Mouse (Mus musculus): ENCODE measurements at regions not wholly inside any gene's neighbourhood (a gene's known extent, or its start where the extent isn't known, plus 50 kb on each side); places are given as distances from the start of the nearest gene placed in this dataset. TPM values are rescaled to one million over a fixed set of nuclear protein-coding genes. Genes with fewer than 3 reads are reported as not detected.

Small RNA genes lying in the stretch of these regions (microRNA-seq; reads per million reads assigned to microRNA genes)
- not detected for gene Gm25649 (ENCODE audit: borderline number of aligned reads)
